Mouse (Mus musculus) forebrain, postnatal 0 days (tissue): Measurements from ENCODE around the gene Car15. TPM values are rescaled to one million over a fixed set of nuclear protein-coding genes. Genes with fewer than 3 reads are reported as not detected.
A peak's percentile ranks its signal among the peaks of the same experiment; 100 is the strongest.

Experiments used
- ATAC-seq: fragments of 200-750 bp; cut with Nextera tagmentation; 2 replicates; pipeline ENCODE4 v1.8.0; 2017; ENCODE audit warnings: mild to moderate bottlenecking, moderate library complexity
- DNase-seq: peaks from one replicate; pipeline ENCODE4 v3.0.0-alpha.2; 2015
- H3K27ac ChIP-seq: fragments of 300-500 bp; sonication (generic); 2 replicates; pipeline ENCODE4 v1.5.1; 2014; ENCODE audit warnings: low read depth, mild to moderate bottlenecking, antibody characterized with exemption, low read length, moderate library complexity, mixed read lengths
- H3K27me3 ChIP-seq: fragments of 300-500 bp; sonication (generic); 2 replicates; pipeline ENCODE4 v1.6.1; 2014; ENCODE audit warnings: mild to moderate bottlenecking, low read length, mixed read lengths; ENCODE audit not compliant: insufficient read depth
- H3K36me3 ChIP-seq: fragments of 300-500 bp; sonication (generic); 2 replicates; pipeline ENCODE4 v1.6.1; 2014; ENCODE audit warnings: mild to moderate bottlenecking, moderate library complexity; ENCODE audit not compliant: insufficient read depth
- H3K4me1 ChIP-seq: fragments of 300-500 bp; sonication (generic); 2 replicates; pipeline ENCODE4 v1.6.1; 2014; ENCODE audit warnings: antibody characterized with exemption; ENCODE audit not compliant: insufficient read depth
- H3K4me2 ChIP-seq: fragments of 300-500 bp; sonication (generic); 2 replicates; pipeline ENCODE4 v1.6.1; 2014; ENCODE audit warnings: low read depth, mild to moderate bottlenecking, moderate library complexity
- H3K4me3 ChIP-seq: fragments of 300-500 bp; sonication (generic); 2 replicates; pipeline ENCODE4 v1.5.1; 2014; ENCODE audit warnings: low read depth, low read length, mixed read lengths
- H3K9ac ChIP-seq: fragments of 300-500 bp; sonication (generic); 2 replicates; pipeline ENCODE4 v1.6.1; 2014; ENCODE audit warnings: mild to moderate bottlenecking
- H3K9me3 ChIP-seq: fragments of 300-500 bp; sonication (generic); 2 replicates; pipeline ENCODE4 v1.6.1; 2016; ENCODE audit warnings: low read length
- CTCF ChIP-seq: sonication (generic); IDR thresholded peaks from 2 replicates; pipeline ENCODE4 v1.5.1; 2016; ENCODE audit warnings: antibody characterized with exemption, control low read depth, low read depth
- WGBS: fragments of 180-500 bp; shearing (Covaris S2); extraction: QIAGEN DNeasy Blood & Tissue Kit; methylation state at CpG from one replicate; pipeline ENCODE4 v1.1.7; 2014; 5-methylcytosine and 5-hydroxymethylcytosine counted together
- polyA plus RNA-seq: library from polyadenylated mRNA; unstranded; fragments of >200 nt; fragmentation: Nextera tagmentation; extraction: Ambion mirVana; gene quantifications from 2 replicates; pipeline ENCODE4 v1.2.1, GENCODE M21; 2015
- total RNA-seq: library from RNA; depleted of rRNA; stranded (reverse); fragments of >200 nt; gene quantifications from 2 replicates; pipeline ENCODE4 v1.2.3, GENCODE M21; 2014

Gene Car15
- total and polyA plus RNA-seq, 2 experiments from 2014 or later, result 1.9 to 4.2 TPM

- ATAC-seq (peak; percentile 44), DNase-seq (peak; percentile 72)
- H3K27me3 ChIP-seq, result peaks cover 68% of the 10 kb centered on the region
- peaks cover 23% of the 10 kb centered on the region; the same call in 1 of the 2 replicates for H3K4me1 ChIP-seq
- peak overlapping the region; percentile 41 for H3K4me3 ChIP-seq
- no peak overlapping the region for H3K27ac ChIP-seq
- 2% methylated on average over 81 of the region's 83 CpGs for WGBS
- no peaks in the 10 kb centered on the region for H3K36me3 ChIP-seq
- H3K9me3 ChIP-seq, result no peaks in the 10 kb centered on the region
- peak; percentile 25; the same call in 1 of the 2 replicates for TF ChIP-seq CTCF
- H3K9ac ChIP-seq, result peak overlapping the region; percentile 45
- H3K4me2 ChIP-seq, result peak overlapping the region; percentile 59
Observed at GRCm38 (mm10) chr16:17802839-17803674, 35.1 kb downstream of the Car15 start.

GRCm38 (mm10) chr16:17802456-17802838, 35.7 kb downstream of the Car15 start:
- H3K4me3 ChIP-seq, result peak overlapping the region; percentile 41
- peaks cover 70% of the 10 kb centered on the region for H3K27me3 ChIP-seq
- no peaks in the 10 kb centered on the region for H3K36me3 ChIP-seq
- no peak for TF ChIP-seq CTCF
- H3K4me2 ChIP-seq, result peak overlapping the region; percentile 59
- ATAC-seq (no peak), DNase-seq (no peak)
- WGBS, result 3% methylated on average over 18 of the region's 18 CpGs
- peak overlapping the region; percentile 45 for H3K9ac ChIP-seq
- H3K4me1 ChIP-seq, result peaks cover 19% of the 10 kb centered on the region; the same call in 1 of the 2 replicates
- H3K9me3 ChIP-seq, result no peaks in the 10 kb centered on the region
- no peak overlapping the region for H3K27ac ChIP-seq

GRCm38 (mm10) chr16:17801777-17802455, 36.2 kb downstream of the Car15 start:
- Histone ChIP-seq H3K36me3 (no peaks in the 10 kb centered on the region), H3K27ac (no peak overlapping the region), H3K4me2 (no peak overlapping the region), H3K9me3 (no peaks in the 10 kb centered on the region), H3K9ac (no peak overlapping the region), H3K4me1 (peaks cover 20% of the 10 kb centered on the region; the same call in 1 of the 2 replicates), H3K27me3 (peaks cover 71% of the 10 kb centered on the region), H3K4me3 (no peak overlapping the region)
- 4% methylated on average over 7 of the region's 7 CpGs for WGBS
- ATAC-seq (no peak), DNase-seq (no peak)
- TF ChIP-seq CTCF, result no peak

- TF ChIP-seq CTCF, result no peak
- DNase-seq (no peak), ATAC-seq (no peak)
- Histone ChIP-seq H3K4me3 (no peak overlapping the region), H3K4me1 (peaks cover 14% of the 10 kb centered on the region; the same call in 1 of the 2 replicates), H3K9ac (no peak overlapping the region), H3K9me3 (no peaks in the 10 kb centered on the region), H3K4me2 (no peak overlapping the region), H3K27ac (no peak overlapping the region), H3K36me3 (no peaks in the 10 kb centered on the region), H3K27me3 (peaks cover 67% of the 10 kb centered on the region)
Observed at GRCm38 (mm10) chr16:17799584-17799983, 38.6 kb downstream of the Car15 start.

GRCm38 (mm10) chr16:17798321-17799180, 39.6 kb downstream of the Car15 start:
- ATAC-seq (no peak), DNase-seq (no peak)
- H3K4me1 ChIP-seq, result peaks cover 14% of the 10 kb centered on the region; the same call in 1 of the 2 replicates
- peak overlapping the region; percentile 90 for H3K4me2 ChIP-seq
- no peak overlapping the region for H3K27ac ChIP-seq
- no peaks in the 10 kb centered on the region for H3K36me3 ChIP-seq
- H3K9me3 ChIP-seq, result no peaks in the 10 kb centered on the region
- H3K27me3 ChIP-seq, result peaks cover 57% of the 10 kb centered on the region
- peak overlapping the region; percentile 41 for H3K4me3 ChIP-seq
- 9% methylated on average over 40 of the region's 45 CpGs for WGBS
- no peak for TF ChIP-seq CTCF
- H3K9ac ChIP-seq, result no peak overlapping the region

GRCm38 (mm10) chr16:17797812-17798311, 40.3 kb downstream of the Car15 start:
- H3K27ac ChIP-seq, result no peak overlapping the region
- peaks cover 50% of the 10 kb centered on the region for H3K27me3 ChIP-seq
- H3K4me3 ChIP-seq, result peak overlapping the region; percentile 41
- H3K4me1 ChIP-seq, result peaks cover 7% of the 10 kb centered on the region; the same call in 1 of the 2 replicates
- H3K36me3 ChIP-seq, result peaks cover 5% of the 10 kb centered on the region; the same call in 1 of the 2 replicates
- TF ChIP-seq CTCF, result no peak
- H3K9me3 ChIP-seq, result no peaks in the 10 kb centered on the region
- 6% methylated on average over 29 of the region's 29 CpGs for WGBS
- peak overlapping the region; percentile 90 for H3K4me2 ChIP-seq
- H3K9ac ChIP-seq, result 0 out of 2 replicates have a peak overlapping the region, but pooled peaks have one; percentile 47
- no peak for ATAC-seq
- peak; percentile 29 for DNase-seq
